Mouse (Mus musculus) kidney, adult 2 months (tissue): ENCODE results near the gene Cks1brt.

ENCODE experiments used
- CTCF ChIP-seq: fragments of 200-500 bp; conservative IDR thresholded peaks from 2 replicates; pipeline ENCODE4 v1.5.1; 2011; ENCODE audit warnings: low read depth, mild to moderate bottlenecking, control low read depth, low read length, moderate library complexity, mixed read lengths; ENCODE audit not compliant: insufficient read depth, insufficient read length
- POLR2A ChIP-seq: fragments of 200-500 bp; IDR thresholded peaks from one replicate; pipeline ENCODE4 v1.6.1; 2011; ENCODE audit warnings: low read depth, low read length, control low read depth

- TF ChIP-seq CTCF (no peak), POLR2A (no peak)
Observed at GRCm38 (mm10) chr8:85123691-85124090, 28.0 kb upstream of the Cks1brt start.
